Mouse (Mus musculus): ENCODE results near the gene Ksr1.

DNA sequence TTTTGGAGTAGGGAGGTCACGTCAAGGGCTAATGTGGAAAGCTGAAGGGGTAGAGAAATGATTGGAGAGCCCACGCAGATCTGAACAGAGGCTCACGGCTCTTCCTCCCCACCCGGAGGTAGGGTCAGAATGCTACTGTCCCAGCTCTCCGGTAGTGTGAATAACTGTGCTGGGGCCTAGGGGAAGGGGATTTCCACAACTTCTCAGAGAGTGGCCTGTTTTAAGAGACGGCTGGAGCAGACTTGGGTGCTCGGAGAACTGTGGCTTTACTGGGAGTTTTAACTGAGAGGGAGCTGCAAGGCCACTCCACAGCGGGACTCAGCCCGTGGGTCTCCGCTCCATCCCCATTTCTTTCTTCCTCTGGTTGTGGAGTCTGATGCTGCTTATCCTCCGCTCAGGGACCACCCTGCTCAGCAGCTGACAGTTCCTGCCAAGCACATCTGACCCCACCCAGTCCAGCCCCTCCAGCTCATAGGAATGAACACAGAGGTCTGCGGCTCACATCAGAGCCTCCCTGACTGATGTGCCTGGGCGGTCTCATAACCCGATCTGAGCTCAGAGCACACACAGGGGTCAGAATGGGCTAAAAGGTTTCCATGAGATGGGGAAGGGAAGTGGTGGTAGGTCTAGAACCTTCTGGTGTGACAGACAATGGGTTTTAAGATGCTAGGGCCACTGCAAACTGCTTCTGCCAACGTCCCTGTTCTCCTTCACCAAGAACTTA is 131.4 kb downstream of the Ksr1 start:
- TF ChIP-seq POLR2A (IDR thresholded peaks at IDR 0.05; ENCODE audit: control insufficient read depth, extremely low read depth, insufficient read depth, low read length, poor library complexity) (no peak), CTCF (IDR thresholded peaks at IDR 0.05; ENCODE audit: borderline replicate concordance, control insufficient read depth, extremely low read depth, insufficient read depth, low read length, poor library complexity) (no peak)
